Mouse (Mus musculus) lung, embryonic 16.5 days (tissue): Measurements from ENCODE around the gene Atcay. TPM values are rescaled to one million over a fixed set of nuclear protein-coding genes. Genes with fewer than 3 reads are reported as not detected.

ENCODE experiments used
- microRNA-seq: library from miRNA; unstranded; fragments of <30 nt; microRNA quantifications from one replicate; pipeline ENCODE4, GENCODE M21; 2016
- polyA plus RNA-seq: library from polyadenylated mRNA; unstranded; fragments of >200 nt; fragmentation: Nextera tagmentation; extraction: Ambion mirVana; gene quantifications from 2 replicates; pipeline ENCODE4 v1.2.1, GENCODE M21; 2015

Atcay gene
- polyA plus RNA-seq, 1 experiment from 2014 or later, result 0.36 TPM

Small RNAs within 50 kb of the gene (microRNA-seq; reads per million reads assigned to microRNA genes)
- 5.9 reads per million, percentile 19 among the genes with 10 or more reads in this experiment for gene Mir3057

Other genes starting within 250 kb of the Atcay start
- 5.1 and 5.7 TPM in 2 replicates for gene Gng7, start 215.9 kb downstream of the Atcay start, polyA plus RNA-seq
- gene Diras1, start 205.2 kb downstream of the Atcay start, polyA plus RNA-seq, result 0.11 and 0.72 TPM in 2 replicates
- 19.4 and 20.8 TPM in 2 replicates for gene Slc39a3, start 193.4 kb downstream of the Atcay start, polyA plus RNA-seq
- gene Sgta, start 170.7 kb downstream of the Atcay start, polyA plus RNA-seq, result 183 and 187 TPM in 2 replicates
- 44.2 and 45.0 TPM in 2 replicates for gene Thop1, start 160.8 kb downstream of the Atcay start, polyA plus RNA-seq
- 0.34 and 1.0 TPM in 2 replicates for gene Creb3l3, start 132.0 kb downstream of the Atcay start, polyA plus RNA-seq
- 144 and 151 TPM in 2 replicates for gene Map2k2, start 124.9 kb downstream of the Atcay start, polyA plus RNA-seq
- 31.5 and 31.6 TPM in 2 replicates for gene Zbtb7a, start 95.6 kb downstream of the Atcay start, polyA plus RNA-seq
- gene Pias4, start 62.9 kb downstream of the Atcay start, polyA plus RNA-seq, result 35.5 and 41.8 TPM in 2 replicates
- 589 and 620 TPM in 2 replicates for gene Eef2, start 54.2 kb downstream of the Atcay start, polyA plus RNA-seq
- 37.5 and 40.5 TPM in 2 replicates for gene Dapk3, start 47.8 kb downstream of the Atcay start, polyA plus RNA-seq
- gene 4930442H23Rik, start 47.0 kb downstream of the Atcay start, polyA plus RNA-seq, result not detected in 2 replicates
- 0.11 and 0.31 TPM in 2 replicates for gene Nmrk2, start 28.8 kb downstream of the Atcay start, polyA plus RNA-seq
- gene Zfr2, start 2.3 kb upstream of the Atcay start, polyA plus RNA-seq, result 5.0 and 6.0 TPM in 2 replicates
- gene Matk, start 22.1 kb upstream of the Atcay start, polyA plus RNA-seq, result 2.9 and 3.5 TPM in 2 replicates
- gene Mrpl54, start 36.1 kb upstream of the Atcay start, polyA plus RNA-seq, result 202 and 210 TPM in 2 replicates
- 61.2 and 69.2 TPM in 2 replicates for gene Apba3, start 36.1 kb upstream of the Atcay start, polyA plus RNA-seq
- 29.3 and 32.9 TPM in 2 replicates for gene Tjp3, start 60.7 kb upstream of the Atcay start, polyA plus RNA-seq
- 41.0 and 43.1 TPM in 2 replicates for gene Pip5k1c, start 62.1 kb upstream of the Atcay start, polyA plus RNA-seq
- 36.6 and 37.9 TPM in 2 replicates for gene Cactin, start 90.3 kb upstream of the Atcay start, polyA plus RNA-seq
- gene Tbxa2r, start 97.9 kb upstream of the Atcay start, polyA plus RNA-seq, result 18.6 and 19.6 TPM in 2 replicates
- gene Gipc3, start 112.4 kb upstream of the Atcay start, polyA plus RNA-seq, result 0.05 and 0.10 TPM in 2 replicates
- gene Hmg20b, start 119.6 kb upstream of the Atcay start, polyA plus RNA-seq, result 90.6 and 93.2 TPM in 2 replicates
- 13.7 and 13.9 TPM in 2 replicates for gene Mfsd12, start 126.7 kb upstream of the Atcay start, polyA plus RNA-seq
- gene 4930404N11Rik, start 135.0 kb upstream of the Atcay start, polyA plus RNA-seq, result 2.0 and 2.2 TPM in 2 replicates
- 95.4 and 105 TPM in 2 replicates for gene Fzr1, start 147.7 kb upstream of the Atcay start, polyA plus RNA-seq
- gene Dohh, start 153.6 kb upstream of the Atcay start, polyA plus RNA-seq, result 71.4 and 73.1 TPM in 2 replicates
- gene Gm48551, start 153.6 kb upstream of the Atcay start, polyA plus RNA-seq, result 3.0 and 3.1 TPM in 2 replicates
- 1.2 and 1.7 TPM in 2 replicates for gene Gm48552, start 158.2 kb upstream of the Atcay start, polyA plus RNA-seq
- gene Smim24, start 162.2 kb upstream of the Atcay start, polyA plus RNA-seq, result 7.9 and 9.0 TPM in 2 replicates
- gene Nfic, start 224.8 kb upstream of the Atcay start, polyA plus RNA-seq, result 92.5 and 106 TPM in 2 replicates